Mouse (Mus musculus): ENCODE data around the gene Treml2.

GRCm38 (mm10) chr17:48264662-48265061 is 34.6 kb upstream of the Treml2 start:
- TF ChIP-seq POLR2A (IDR thresholded peaks at IDR 0.05; ENCODE audit: low read depth, low read length) (no peak), CTCF (IDR thresholded peaks at IDR 0.05; ENCODE audit: borderline replicate concordance, insufficient read depth, low read length) (no peak)

Measured in embryonic fibroblast, embryonic 13.5 days (primary cell).